ENCODE assay signal across 8 mouse cellular contexts in the genomic region with DNA sequence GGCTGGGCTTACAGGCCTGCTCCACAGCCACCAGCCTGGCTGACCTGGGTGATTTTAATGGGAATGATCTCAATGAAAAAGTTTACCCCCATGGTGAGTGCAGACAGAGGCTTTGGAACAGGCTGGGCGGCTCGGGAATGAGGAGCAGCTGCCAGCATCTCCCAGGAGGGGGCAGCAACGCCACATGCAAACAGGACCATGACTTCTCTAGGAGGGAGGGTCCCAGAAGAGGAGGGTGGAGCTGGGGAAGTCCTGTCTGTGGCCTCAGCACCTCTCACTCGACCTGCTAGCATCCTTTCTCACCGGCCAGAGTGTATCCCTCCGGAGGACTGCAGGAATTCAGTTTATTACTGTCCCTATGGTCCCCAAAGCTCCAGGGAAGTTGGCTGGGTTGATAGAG.
DNase-seq lines count a peak whose midpoint lies in the region; ATAC-seq and TF ChIP-seq lines count a peak whose summit lies in the region.

No protein-coding gene starts in this region.

- peak; percentile 96 for TF ChIP-seq CTCF in kidney, adult 2 months (conservative IDR thresholded peaks at IDR 0.05; ENCODE audit: insufficient read depth, insufficient read length, low read depth, low read length)
- TF ChIP-seq CTCF in small intestine, adult 2 months (IDR thresholded peaks at IDR 0.05; ENCODE audit: extremely low read depth, insufficient read length, insufficient replicate concordance, low read depth, low read length): peak; percentile 94

- no peaks in the 10 kb centered on the region for H3K27me3 ChIP-seq in kidney, adult 2 months (replicated peaks; ENCODE audit: control insufficient read depth, insufficient read depth, low read length)
- H3K27me3 ChIP-seq in limb, embryonic 11.5 days (ENCODE audit: control insufficient read depth, insufficient read depth, low read length): no peaks in the 10 kb centered on the region
- H3K27me3 ChIP-seq in midbrain, embryonic 13.5 days: no peaks in the 10 kb centered on the region
- H3K27me3 ChIP-seq in small intestine, adult 2 months (ENCODE audit: control insufficient read depth, insufficient read depth, low read length): no peaks in the 10 kb centered on the region

- H3K27ac ChIP-seq in kidney, adult 2 months (ENCODE audit: insufficient read depth, low read depth, low read length): no peak overlapping the region
- H3K27ac ChIP-seq in limb, embryonic 11.5 days (replicated peaks; ENCODE audit: low read depth, low read length): no peak overlapping the region
- H3K27ac ChIP-seq in midbrain, embryonic 13.5 days: no peak overlapping the region
- no peak overlapping the region for H3K27ac ChIP-seq in small intestine, adult 2 months (ENCODE audit: insufficient read depth, low read depth, low read length)

- H3K4me1 ChIP-seq in kidney, adult 2 months (ENCODE audit: control insufficient read depth, insufficient read depth, low read length): no peaks in the 10 kb centered on the region
- no peaks in the 10 kb centered on the region for H3K4me1 ChIP-seq in limb, embryonic 11.5 days (ENCODE audit: control insufficient read depth, insufficient read depth, low read length)
- no peaks in the 10 kb centered on the region for H3K4me1 ChIP-seq in midbrain, embryonic 13.5 days (replicated peaks)
- H3K4me1 ChIP-seq in small intestine, adult 2 months (ENCODE audit: control insufficient read depth, insufficient read depth, insufficient read length, low read length): no peaks in the 10 kb centered on the region

- TF ChIP-seq POLR2A in kidney, adult 2 months (IDR thresholded peaks at IDR 0.05; ENCODE audit: low read depth, low read length): no peak
- no peak for TF ChIP-seq POLR2A in small intestine, adult 2 months (IDR thresholded peaks at IDR 0.05; ENCODE audit: low read depth, low read length)

- peak; percentile 45 for ATAC-seq in limb, embryonic 11.5 days (ENCODE audit: insufficient number of reproducible peaks, low FRiP score, low TSS enrichment, low read depth)
- ATAC-seq in midbrain, embryonic 13.5 days: peak; percentile 92
- no peak for ATAC-seq in erythroblast, adult 5-6 weeks (replicated peaks; ENCODE audit: low FRiP score, poor library complexity, severe bottlenecking)

- WGBS in kidney, adult 2 months: 2% methylated on average over 6 of the region's 6 CpGs
- WGBS in limb, embryonic 11.5 days: under 1% methylated on average over 6 of the region's 6 CpGs
- under 1% methylated on average over 6 of the region's 6 CpGs for WGBS in midbrain, embryonic 13.5 days
- WGBS in small intestine, adult 2 months: 2% methylated on average over 6 of the region's 6 CpGs

- H3K9ac ChIP-seq in limb, embryonic 11.5 days (ENCODE audit: low read length): no peak overlapping the region
- H3K9ac ChIP-seq in midbrain, embryonic 13.5 days (replicated peaks): no peak overlapping the region

- peak; percentile 57 for DNase-seq in adrenal gland, adult 8-10 months
- DNase-seq in embryo, embryonic 9.5 days (ENCODE audit: extremely low spot score): peak; percentile 87
- peak; percentile 74 to 92 for DNase-seq in heart, adult 18-20 months
- DNase-seq in kidney, adult 2 months: peak; percentile 72
- peak; percentile 92 for DNase-seq in limb, embryonic 11.5 days (ENCODE audit: low spot score)

- no peak overlapping the region for H3K4me2 ChIP-seq in limb, embryonic 11.5 days (ENCODE audit: low read depth, severe bottlenecking)
- H3K4me2 ChIP-seq in midbrain, embryonic 13.5 days (replicated peaks): peak overlapping the region; percentile 22

- no peak overlapping the region for H3K4me3 ChIP-seq in kidney, adult 2 months (ENCODE audit: insufficient read depth, low read depth, low read length)
- H3K4me3 ChIP-seq in limb, embryonic 11.5 days (ENCODE audit: low read depth, low read length): no peak overlapping the region
- no peak overlapping the region for H3K4me3 ChIP-seq in midbrain, embryonic 13.5 days (replicated peaks)
- H3K4me3 ChIP-seq in small intestine, adult 2 months (ENCODE audit: low read depth, low read length): no peak overlapping the region

- H3K36me3 ChIP-seq in kidney, adult 2 months (ENCODE audit: control insufficient read depth, insufficient read depth, low read length): no peaks in the 10 kb centered on the region
- no peaks in the 10 kb centered on the region for H3K36me3 ChIP-seq in limb, embryonic 11.5 days (ENCODE audit: control insufficient read depth, insufficient read depth, low read length)
- no peaks in the 10 kb centered on the region for H3K36me3 ChIP-seq in midbrain, embryonic 13.5 days
- H3K36me3 ChIP-seq in small intestine, adult 2 months (ENCODE audit: control insufficient read depth, insufficient read depth, low read length): no peaks in the 10 kb centered on the region

- H3K9me3 ChIP-seq in limb, embryonic 11.5 days (ENCODE audit: control insufficient read depth, low read length): no peaks in the 10 kb centered on the region
- H3K9me3 ChIP-seq in midbrain, embryonic 13.5 days: no peaks in the 10 kb centered on the region
